Mouse (Mus musculus) mouse trophoblast stem cell (cell line): ENCODE measurements around the gene Lbx1.

Experiments
- in situ Hi-C, 2 experiments: fragments of 300-500 bp; cut with MseI, MboI; formaldehyde crosslinking; loops; 2 replicates in 1 of 2; 3 replicates in 1 of 2; pipeline ENCODE4 v1.15.1; 2025

The Lbx1 gene

GRCm38 (mm10) chr19:45220593-45221457 lies 14.8 kb downstream of the Lbx1 start:
- in situ Hi-C loops: loop anchor here (5.0 to 10.0 kb wide), 3 partner anchors 61 to 324 kb away; no protein-coding TSS in a partner anchor

- in situ Hi-C loops: loop anchor here (5.0 kb wide), 1 partner anchor 39 kb away; no protein-coding TSS in a partner anchor
Measured at GRCm38 (mm10) chr19:45216240-45216639, 19.4 kb downstream of the Lbx1 start.

DNA sequence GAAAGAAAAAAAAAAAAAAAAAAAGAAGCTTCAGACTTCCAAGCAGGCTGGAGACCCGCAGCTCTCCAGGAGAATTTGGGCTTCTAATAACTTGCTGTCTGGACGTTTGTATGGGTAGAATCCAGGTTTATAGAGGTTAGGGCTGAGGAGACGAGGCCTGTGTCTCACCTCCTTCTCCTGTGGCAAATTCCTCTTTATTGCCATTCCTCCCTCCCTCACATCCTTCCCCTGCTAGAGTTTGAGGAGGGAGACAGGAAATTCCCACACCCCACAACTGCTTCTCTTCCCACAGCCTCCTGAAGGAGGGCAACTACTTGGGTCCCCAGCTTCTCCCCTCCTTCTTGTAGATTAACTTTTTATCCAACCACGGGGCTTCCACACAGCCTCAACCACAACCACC lies 20.2 kb downstream of the Lbx1 start:
- in situ Hi-C loops: loop anchor here (5.0 kb wide), 1 partner anchor 38 kb away; no protein-coding TSS in a partner anchor

- in situ Hi-C loops: no loop called here
Measured at GRCm38 (mm10) chr19:45209776-45210422, 25.7 kb downstream of the Lbx1 start.

- in situ Hi-C loops: no loop called here
Measured at GRCm38 (mm10) chr19:45209191-45209590, 26.4 kb downstream of the Lbx1 start.

- in situ Hi-C loops: no loop called here
Measured at GRCm38 (mm10) chr19:45208438-45209060, 27.1 kb downstream of the Lbx1 start.

DNA sequence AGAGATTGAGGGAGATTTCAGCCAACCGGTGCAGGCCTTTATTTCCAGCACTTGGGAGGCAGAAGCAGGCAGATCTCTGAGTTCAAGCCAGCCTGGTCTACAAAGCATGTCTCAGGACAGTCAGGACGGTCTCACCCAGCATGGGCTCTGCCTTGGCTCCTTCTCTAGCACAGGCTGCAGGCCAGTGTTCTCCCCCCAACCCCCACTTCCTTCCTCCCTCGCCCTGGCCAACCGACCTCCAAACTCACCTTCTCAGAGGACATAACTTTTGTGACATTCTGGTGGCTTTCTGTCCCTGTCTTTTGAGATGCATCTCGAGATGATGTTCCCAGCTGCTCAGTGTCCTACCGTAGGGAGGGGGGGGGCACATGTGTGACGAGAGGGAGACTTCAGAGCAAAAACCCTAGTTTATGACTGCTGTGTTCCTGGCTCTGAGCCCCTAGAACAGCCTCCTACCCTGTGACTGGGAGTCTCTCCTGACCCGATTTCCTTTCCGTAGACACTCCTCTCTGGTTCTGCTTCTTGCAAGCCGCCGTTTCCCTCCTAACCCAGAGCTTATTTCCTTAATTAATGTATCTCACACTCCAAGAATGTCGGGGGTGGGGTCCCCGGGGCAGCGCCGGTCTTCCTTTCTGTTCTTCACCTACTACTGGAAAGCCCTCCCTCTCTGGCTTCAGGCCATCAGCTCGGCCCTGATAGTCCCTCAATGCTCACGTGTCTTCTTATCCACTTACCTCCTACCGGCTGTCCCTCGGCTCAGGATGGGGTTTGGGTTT lies 27.8 kb downstream of the Lbx1 start:
- in situ Hi-C loops: no loop called here

GRCm38 (mm10) chr19:45207153-45207552 lies 28.5 kb downstream of the Lbx1 start:
- in situ Hi-C loops: no loop called here

DNA sequence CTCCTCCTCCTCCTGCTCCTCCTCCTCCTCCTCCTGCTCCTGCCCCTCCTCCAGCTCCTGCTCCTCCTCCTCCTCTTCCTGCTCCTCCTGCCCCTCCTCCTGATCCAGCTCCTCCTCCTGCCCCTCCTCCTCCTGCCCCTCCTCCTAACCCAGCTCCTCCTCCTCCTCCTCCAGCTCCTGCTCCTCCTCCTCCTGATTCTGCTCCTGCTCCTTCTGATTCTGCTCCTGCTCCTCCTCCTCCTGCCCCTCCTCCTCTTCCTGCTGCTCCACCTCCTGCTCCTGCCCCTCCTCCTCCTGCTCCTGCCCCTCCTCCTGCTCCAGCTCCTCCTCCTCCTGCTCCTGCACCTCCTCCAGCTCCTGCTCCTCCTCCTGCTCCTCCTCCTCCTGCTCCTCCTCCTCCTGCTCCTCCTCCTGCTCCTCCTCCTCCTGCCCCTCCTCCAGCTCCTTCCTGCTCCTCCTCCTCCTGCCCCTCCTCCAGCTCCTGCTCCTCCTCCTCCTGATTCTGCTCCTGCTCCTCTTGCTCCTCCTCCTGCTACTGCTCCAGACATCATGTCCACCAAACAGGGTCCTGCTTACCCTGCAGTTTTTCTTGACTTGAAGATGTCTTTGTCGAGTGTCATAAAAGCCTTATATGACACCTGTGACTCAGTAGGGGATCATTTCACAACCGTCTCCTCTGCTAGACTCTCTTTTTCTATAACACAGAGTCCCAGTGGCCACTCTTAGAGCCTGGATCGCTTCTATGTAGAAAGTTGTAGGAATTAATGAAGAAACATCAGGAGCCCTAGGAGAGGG lies 30.1 kb downstream of the Lbx1 start:
- in situ Hi-C loops: no loop called here

- in situ Hi-C loops: no loop called here
Measured at GRCm38 (mm10) chr19:45196967-45197366, 38.6 kb downstream of the Lbx1 start.

GRCm38 (mm10) chr19:45194651-45195050 lies 41.0 kb downstream of the Lbx1 start:
- in situ Hi-C loops: no loop called here
